Mouse (Mus musculus) WW6 (cell line): ENCODE results near the gene Trim16.

Source experiments
- DNase-seq: peaks from one replicate; pipeline ENCODE4 v3.0.0-alpha.2; 2013; ENCODE audit warnings: low read depth, low spot score

Gene Trim16

GRCm38 (mm10) chr11:62830387-62830786 is 10.4 kb downstream of the Trim16 start:
- no peak for DNase-seq

DNA sequence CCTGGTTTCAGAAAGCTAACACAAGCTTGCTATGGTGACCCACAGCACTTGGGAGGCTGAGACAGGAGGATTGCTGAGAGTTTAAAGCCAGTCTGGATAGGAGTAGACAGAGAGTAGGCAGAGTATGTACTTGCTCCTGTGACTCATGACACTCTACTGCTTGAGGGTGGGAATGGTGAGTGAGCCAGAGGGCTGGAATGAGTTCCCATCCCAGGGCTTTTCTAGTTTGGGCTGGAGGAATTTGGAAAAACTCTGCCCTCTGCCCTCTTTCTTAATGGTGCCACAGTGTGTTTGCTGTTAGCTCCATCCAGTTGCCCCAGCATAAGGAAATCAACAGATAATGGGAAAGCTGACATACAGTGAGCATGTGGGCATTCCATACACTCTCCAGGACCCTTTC is 11.9 kb downstream of the Trim16 start:
- DNase-seq: no peak

- DNase-seq: no peak
Observed at GRCm38 (mm10) chr11:62844562-62844961, 24.5 kb downstream of the Trim16 start.

GRCm38 (mm10) chr11:62845730-62846129 is 25.7 kb downstream of the Trim16 start:
- peak; percentile 74 for DNase-seq

DNA sequence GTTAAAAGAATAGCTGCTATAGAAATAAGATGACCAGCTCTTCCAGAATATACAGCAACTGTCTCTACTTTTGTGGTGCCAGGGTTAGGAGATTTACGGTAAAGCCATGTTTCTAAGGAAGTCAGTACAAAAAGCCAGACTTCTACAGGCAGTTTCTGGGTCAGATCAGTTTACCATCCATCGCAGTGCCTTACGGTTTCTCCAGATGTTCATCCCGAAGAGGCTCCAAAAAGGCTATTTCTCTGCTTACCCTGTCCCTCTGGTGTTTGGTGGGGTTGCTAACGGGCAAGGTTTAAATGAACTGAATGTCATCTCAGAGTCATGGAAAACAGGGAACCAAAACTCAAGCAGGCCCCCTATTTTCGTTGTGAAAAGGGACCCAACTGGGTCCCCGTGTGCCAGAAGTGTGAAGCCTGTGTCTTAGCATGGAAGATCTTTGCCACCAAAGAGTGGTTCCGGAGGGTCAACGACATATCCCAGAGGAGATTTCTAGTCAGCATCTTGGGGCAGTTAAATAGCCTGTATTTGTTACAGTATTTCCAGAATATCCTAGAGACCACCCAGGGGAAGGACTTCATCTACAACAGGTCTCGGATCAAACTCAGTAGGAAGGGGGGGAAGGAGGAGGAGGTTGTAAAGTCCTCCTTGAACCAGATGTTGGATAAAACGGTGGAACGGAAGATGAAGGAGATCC is 27.1 kb downstream of the Trim16 start, which contains the start of gene Fbxw10:
Gene Fbxw10, plus strand, starts transcription at position 109 of the 694 bp plus-strand sequence.
- DNase-seq: no peak

GRCm38 (mm10) chr11:62847655-62848191 is 27.7 kb downstream of the Trim16 start:
- no peak for DNase-seq

DNA sequence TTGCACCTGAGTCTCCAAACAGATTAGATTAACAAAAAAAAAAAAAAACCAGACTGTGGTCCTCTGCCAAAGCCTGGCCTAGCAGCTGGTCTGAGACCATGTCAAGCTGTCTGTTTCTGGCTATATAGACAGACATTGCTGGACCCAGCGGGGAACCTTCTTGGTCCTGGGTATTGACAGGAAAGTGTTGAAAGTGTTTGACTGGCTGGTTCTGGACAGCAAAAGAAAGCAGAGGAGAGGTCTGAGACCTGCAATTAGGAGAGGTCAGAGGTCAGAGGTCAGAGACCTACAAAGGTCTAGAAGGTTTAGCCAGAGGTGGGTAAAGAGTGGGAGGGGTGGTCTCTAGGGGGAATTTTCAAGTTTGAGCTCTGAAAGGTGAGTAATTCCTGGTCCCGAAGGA is 28.3 kb downstream of the Trim16 start:
- no peak for DNase-seq

DNA sequence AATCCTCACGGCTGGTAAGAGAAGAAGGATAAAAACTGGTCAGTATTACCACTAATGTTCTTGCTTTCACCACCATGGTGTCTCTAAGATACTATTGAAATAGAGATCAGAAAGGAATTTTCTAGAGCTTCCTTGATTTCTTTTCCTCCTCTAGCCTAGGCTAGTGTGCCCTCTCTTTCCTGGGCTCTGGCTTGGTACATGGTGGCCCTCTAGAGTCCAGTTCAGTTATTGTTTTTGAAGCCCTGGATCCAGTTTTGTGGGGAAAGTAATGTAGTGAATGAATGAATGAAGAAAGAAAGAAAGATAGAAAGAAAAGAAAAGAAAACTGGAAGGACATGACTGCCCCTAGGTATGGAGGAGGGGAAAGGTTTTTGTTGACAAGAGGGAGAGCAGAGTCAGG is 31.2 kb downstream of the Trim16 start:
- no peak for DNase-seq

GRCm38 (mm10) chr11:62853334-62853733 is 33.3 kb downstream of the Trim16 start:
- DNase-seq: no peak

DNA sequence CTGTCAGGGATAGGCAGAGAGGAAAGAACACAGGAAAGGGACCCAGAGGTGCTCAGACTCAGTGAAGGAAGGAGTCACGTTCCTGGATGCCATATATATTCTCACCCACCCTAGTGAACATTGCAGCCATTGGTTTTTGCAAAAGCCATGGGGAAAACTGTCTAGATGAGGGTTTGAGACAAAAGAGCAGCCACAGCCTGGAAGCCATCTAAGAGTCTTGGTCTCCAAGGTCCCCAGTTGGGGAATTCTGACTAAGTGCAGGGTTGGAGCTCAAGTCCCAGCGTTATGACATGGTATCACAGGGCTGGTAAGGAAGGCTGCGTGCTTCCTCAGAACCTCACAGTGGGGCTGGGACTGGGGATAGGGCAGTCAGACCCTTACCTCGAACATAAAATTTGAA is 45.5 kb downstream of the Trim16 start:
- no peak for DNase-seq

DNA sequence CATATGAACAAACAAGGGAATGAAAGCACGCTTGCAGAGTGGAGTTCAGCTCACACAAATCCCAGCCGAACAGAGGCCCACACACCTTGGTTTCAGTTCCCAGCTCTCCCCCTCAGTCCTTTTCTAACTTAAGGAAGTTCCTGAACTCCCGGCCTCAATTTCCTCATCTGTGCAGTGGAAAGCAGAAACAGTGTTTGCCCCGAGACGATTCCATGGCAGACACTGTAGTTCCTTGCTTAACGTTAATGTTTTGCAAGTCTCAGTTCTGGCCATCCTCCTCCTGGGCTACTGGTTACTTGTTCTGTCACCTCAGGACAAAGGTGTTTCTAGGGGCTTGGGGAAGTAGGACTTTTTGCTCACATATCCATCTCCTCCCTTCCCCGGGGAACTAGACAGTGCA is 46.7 kb downstream of the Trim16 start:
- DNase-seq: no peak

DNA sequence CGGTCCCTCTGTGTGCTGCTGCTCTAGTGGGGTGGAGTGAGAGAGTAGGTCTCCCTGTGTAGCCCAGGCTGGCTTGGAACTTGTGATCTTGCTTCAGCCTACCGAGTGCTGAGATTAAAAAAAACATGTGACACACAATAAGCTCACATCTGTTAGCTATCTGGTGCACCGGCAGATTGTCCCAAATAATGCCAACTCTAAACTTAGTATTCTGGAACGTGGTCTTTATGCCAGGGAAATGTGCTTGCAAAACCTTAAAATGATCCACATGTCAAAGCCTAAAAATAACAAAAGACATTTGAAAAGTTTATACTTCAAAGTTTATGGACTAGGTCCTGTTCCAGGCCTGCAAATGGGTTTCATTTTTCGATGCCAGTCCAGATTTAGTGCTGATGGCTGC is 49.2 kb downstream of the Trim16 start:
- DNase-seq: no peak

DNA sequence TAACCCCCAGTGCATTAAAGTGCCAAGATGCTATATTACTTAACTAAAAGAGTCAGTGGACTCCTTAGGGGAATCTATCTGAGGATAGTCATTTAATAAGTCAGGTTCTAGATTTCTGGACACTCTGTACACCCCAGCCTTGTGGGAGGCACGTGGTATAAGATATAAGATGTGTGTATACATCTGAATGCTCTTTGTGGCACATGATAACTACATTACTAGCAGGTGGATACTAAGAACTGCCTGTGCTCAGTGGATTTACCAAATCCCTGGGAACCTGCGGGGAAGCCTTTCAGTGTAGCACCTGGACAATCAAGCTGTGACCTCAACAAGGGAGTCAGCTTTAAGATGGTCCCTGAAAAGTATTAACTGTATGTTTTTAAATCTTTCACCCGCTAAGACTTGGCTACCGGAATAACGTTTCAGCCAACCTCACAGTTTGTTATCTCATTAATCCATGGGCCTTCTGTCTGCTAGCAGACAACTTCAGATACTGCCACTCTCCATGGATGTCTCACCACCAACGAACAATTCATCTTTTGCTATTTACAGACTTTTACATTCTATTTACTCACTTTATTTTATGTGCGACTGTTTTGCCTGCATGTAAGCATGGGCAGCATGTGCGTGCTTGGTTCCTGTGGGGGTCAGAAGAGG is 49.8 kb downstream of the Trim16 start:
- no peak for DNase-seq

GRCm38 (mm10) chr11:62873479-62873878 is 53.4 kb downstream of the Trim16 start:
- no peak for DNase-seq

DNA sequence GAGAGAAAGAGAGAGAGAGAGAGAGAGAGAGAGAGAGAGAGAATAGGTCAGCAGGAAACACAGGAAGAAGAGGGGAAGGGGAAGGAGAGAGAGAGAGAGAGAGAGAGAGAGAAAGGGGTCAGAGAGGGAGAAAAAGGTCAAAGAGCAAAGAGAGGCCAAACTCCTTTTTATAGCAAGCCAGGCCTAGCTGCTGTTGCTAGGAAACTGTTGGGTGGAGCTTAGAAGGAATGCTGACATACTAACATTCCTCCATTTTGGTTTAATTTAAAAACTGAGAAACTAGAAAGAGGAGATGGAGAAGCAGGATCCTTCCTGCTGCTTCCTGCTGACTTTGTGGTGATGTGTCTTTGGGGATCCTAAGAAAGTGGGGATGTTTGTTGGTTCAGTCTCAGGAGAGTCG is 55.7 kb downstream of the Trim16 start:
- DNase-seq: peak; percentile 33

DNA sequence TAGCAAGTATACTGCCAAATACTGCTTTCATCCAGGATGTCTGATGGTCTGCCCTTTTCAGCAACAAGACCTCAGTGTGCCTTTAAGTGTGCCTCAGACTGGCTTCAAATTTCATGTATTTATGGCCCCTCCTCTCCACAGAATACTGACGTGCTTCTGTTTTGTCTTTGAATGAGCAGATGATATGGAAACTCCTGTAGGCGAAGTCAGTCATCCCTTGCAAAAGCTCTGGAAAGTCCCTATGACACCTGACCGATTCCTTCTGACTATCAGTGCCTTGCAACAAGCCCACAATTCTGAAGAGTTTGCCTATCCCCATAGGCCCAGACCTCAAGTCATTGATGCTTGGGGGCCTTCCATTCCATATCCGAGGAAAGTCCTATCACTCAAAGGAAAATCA is 56.4 kb downstream of the Trim16 start:
- DNase-seq: no peak

DNA sequence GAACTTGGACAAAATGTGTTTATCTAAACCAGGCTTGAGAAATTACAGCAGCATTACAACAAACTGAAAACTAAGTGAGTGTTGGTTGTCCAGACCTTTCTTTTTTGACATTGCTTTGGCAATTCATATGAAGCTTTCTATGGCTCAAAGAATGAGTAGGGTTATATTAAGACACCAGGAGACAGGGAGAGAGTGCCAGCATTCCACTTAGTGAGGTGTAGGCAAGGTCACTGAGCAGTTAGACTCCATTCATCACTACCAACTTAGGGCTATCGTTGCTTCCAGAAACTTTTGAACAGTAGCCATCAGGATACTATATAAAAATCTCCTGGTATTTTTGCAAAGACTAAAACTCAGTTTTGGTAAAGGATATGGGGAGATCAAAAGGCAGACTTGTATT is 57.4 kb downstream of the Trim16 start:
- DNase-seq: no peak

- no peak for DNase-seq
Observed at GRCm38 (mm10) chr11:62878728-62879127, 58.7 kb downstream of the Trim16 start.

DNA sequence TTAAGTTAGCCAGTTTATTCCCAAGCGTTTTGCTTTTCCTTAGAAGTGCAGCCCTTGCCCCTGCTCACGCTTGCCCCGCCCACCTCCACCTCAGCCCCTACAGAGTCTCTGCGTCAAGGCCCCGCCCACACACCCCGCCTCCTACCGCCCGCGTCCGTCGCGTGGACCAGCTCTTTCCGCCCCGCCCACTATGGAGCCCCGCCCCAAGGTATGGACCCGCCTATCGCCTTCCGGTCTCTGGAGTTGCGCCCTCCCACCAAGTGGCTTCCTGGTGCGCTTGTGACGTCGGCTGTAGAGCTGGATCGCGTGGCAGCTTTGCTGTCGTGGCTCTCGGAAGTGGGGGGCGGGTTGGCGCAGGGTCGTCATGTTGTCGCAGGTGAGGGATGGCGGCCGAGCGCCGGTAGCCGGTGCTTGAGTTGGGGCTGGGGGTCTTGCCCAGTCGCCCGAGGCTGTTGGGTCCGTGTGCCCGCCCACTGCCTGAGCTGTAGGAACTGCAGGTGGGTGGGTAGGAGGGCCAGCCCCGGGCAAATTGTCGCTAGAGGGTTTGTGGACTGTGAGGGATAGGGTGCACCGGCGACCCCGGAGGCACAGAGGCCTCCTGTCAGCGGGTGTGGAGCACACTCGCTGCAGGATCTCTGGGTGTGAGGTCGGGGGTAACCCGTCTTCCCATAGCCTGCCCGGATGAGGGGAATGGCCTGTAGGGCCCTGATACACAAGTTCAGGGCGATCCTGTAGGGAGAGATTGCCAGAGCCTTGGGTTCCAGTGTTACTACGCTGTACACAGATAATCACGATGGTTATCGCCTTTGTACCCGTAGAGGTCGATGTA is 59.4 kb downstream of the Trim16 start, which contains the start of gene Tvp23b:
Gene Tvp23b, plus strand, starts transcription at position 236 of the 829 bp plus-strand sequence.
- peak; percentile 99 for DNase-seq

GRCm38 (mm10) chr11:62883407-62883806 is 63.4 kb downstream of the Trim16 start:
- no peak for DNase-seq

DNA sequence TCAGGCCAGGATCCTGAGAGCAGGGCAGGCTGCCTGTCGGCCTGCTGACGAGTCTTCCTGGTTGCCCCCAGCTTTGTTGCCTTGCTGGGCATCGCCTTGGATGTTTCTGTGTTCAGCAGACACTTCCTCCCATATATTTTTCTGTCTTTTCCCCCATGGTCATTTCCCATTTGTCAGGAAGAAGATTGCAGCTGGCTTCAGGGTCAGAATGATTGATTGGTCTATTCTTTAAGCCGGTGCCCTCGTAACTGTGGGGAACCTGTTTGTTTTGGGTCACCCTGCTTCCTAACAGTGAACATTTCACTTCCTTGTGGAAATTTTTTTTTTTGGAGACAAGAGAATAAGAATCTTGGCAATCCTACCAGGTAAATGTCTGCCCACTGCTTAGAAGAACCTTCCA is 65.3 kb downstream of the Trim16 start:
- no peak for DNase-seq

DNA sequence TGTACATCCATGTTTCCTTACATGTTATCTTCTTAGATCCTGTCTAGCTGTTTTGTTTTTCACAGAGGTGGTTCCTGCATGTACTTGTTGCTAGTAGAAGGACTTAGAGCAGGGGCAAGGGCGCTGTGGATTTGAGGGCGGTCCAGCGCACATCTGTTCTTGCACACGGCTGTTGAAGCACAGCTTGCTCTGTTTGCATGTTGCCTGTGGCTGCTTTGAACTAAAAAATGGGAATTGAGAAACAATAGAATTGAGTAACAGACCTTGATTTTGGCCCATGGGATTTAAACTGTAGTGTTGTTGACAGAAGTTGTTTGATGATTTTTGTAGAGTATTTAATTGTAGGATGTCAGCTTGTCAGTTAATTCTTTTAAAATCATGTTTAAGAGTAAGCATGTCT is 70.8 kb downstream of the Trim16 start:
- DNase-seq: no peak
